Mouse (Mus musculus): ENCODE results near the gene Dusp28.

DNA sequence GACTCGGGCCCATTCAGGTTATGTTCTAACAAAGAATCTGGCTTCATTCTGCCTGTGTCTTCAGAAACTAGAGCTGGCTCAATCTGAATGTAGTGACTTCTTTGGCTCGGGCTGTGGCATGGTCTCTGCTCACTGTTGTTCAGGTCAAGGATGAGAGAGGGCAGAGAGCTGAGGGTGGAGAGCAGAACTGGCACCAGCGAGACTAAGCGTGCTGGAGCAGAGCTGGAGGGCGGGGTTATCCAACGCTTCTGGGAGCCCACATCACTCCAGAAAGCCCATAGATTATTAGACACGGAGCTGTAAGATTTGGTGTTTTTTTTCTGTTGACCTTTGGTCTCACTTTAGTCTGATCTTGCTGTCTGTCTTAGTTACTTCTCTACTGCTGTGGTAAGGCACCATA lies 34.1 kb upstream of the Dusp28 start:
- no peak for TF ChIP-seq CTCF (conservative IDR thresholded peaks at IDR 0.05; ENCODE audit: low read length)
- no peak for TF ChIP-seq POU5F1 (IDR thresholded peaks at IDR 0.05; ENCODE audit: borderline replicate concordance, low read length)
